Mouse (Mus musculus): ENCODE measurements around the gene Echdc2.

- TF ChIP-seq CTCF (IDR thresholded peaks at IDR 0.05; ENCODE audit: insufficient read depth, low read depth, low read length) (no peak), POLR2A (IDR thresholded peaks at IDR 0.05; ENCODE audit: insufficient read depth, low read depth, low read length) (no peak)
These were observed 57.3 kb downstream of the Echdc2 start for GRCm38 (mm10) chr4:108222507-108222906.
